Mouse (Mus musculus): ENCODE measurements around the gene Aldoc. TPM values are rescaled to one million over a fixed set of nuclear protein-coding genes. Genes with fewer than 3 reads are reported as not detected.

The Aldoc gene
- polyA plus RNA-seq, 1 experiment: 1.7 TPM

DNA sequence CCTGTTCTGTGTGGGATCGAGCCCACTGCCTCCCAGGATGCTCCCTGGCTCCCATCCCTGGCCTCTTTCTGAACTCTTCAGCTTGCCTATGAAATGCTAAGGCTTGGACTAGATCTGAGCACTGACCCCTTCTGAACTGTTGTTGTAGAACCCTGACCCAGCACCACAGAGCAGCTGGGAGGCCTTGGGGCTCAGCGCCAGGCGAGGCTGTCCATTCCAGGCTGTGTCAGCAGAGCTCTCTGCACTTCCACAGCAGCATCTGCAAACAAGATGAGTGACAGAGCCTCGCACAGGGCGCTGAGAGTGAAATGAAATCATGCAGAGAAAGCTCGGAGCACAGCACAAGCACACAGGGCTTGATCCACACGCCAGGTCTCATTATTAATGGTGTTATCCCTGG, 49.8 kb downstream of the Aldoc start:
- no peak overlapping the region for H3K4me2 ChIP-seq (ENCODE audit: low read depth)
- no peaks in the 10 kb centered on the region for H3K27me3 ChIP-seq (ENCODE audit: control insufficient read depth, insufficient read depth, insufficient read length)
- no peak overlapping the region for H3K4me3 ChIP-seq
- no peaks in the 10 kb centered on the region for H3K36me3 ChIP-seq (ENCODE audit: control insufficient read depth, insufficient read depth)
- TF ChIP-seq CEBPB (IDR thresholded peaks at IDR 0.05; ENCODE audit: insufficient read depth, poor library complexity, severe bottlenecking) (no peak), USF1 (IDR thresholded peaks at IDR 0.05; ENCODE audit: low read depth) (no peak), POLR2A (IDR thresholded peaks at IDR 0.05; ENCODE audit: insufficient read length, low read depth) (no peak), MYOG (IDR thresholded peaks at IDR 0.05; ENCODE audit: control insufficient read depth in 1 of 3, insufficient read depth in 1 of 3, insufficient read length in 2 of 3, low read depth in 2 of 3) (no peak)
- H3ac ChIP-seq (ENCODE audit: control insufficient read depth, insufficient read length): no peak overlapping the region
- H3K79me2 ChIP-seq (ENCODE audit: control insufficient read depth, insufficient read depth): no peaks in the 10 kb centered on the region

GRCm38 (mm10) chr11:78374147-78374546, 51.4 kb downstream of the Aldoc start:
- no peak overlapping the region for H3K4me2 ChIP-seq (ENCODE audit: low read depth)
- TF ChIP-seq TCF3 (IDR thresholded peaks at IDR 0.05; ENCODE audit: insufficient read length, low read depth) (no peak), SRF (IDR thresholded peaks at IDR 0.05; ENCODE audit: control insufficient read depth, insufficient read length, low read depth) (no peak), POLR2AphosphoS2 (IDR thresholded peaks at IDR 0.05; ENCODE audit: insufficient read length, low read depth) (no peak), MYOG (IDR thresholded peaks at IDR 0.05; ENCODE audit: control insufficient read depth in 1 of 3, insufficient read depth in 1 of 3, insufficient read length in 2 of 3, low read depth in 2 of 3) (no peak), MYOD1 (IDR thresholded peaks at IDR 0.05; ENCODE audit: control insufficient read depth in 1 of 3, insufficient read length in 2 of 3, low read depth in 2 of 3) (no peak), E2F4 (IDR thresholded peaks at IDR 0.05; ENCODE audit: insufficient read depth) (no peak), POLR2A (IDR thresholded peaks at IDR 0.05; ENCODE audit: insufficient read length, low read depth) (no peak), TCF12 (IDR thresholded peaks at IDR 0.05; ENCODE audit: insufficient read depth, poor library complexity, severe bottlenecking) (no peak), USF1 (IDR thresholded peaks at IDR 0.05; ENCODE audit: low read depth) (no peak), CEBPB (IDR thresholded peaks at IDR 0.05; ENCODE audit: insufficient read depth, poor library complexity, severe bottlenecking) (no peak), REST (IDR thresholded peaks at IDR 0.05; ENCODE audit: insufficient read depth, insufficient read length) (no peak), MAX (IDR thresholded peaks at IDR 0.05; ENCODE audit: low read depth) (no peak)
- H3ac ChIP-seq (ENCODE audit: control insufficient read depth, insufficient read length): no peak overlapping the region
- no peak overlapping the region for H3K4me3 ChIP-seq
- no peaks in the 10 kb centered on the region for H3K27me3 ChIP-seq (ENCODE audit: control insufficient read depth, insufficient read depth, insufficient read length)
- no peaks in the 10 kb centered on the region for H3K79me2 ChIP-seq (ENCODE audit: control insufficient read depth, insufficient read depth)
- H3K36me3 ChIP-seq (ENCODE audit: control insufficient read depth, insufficient read depth): no peaks in the 10 kb centered on the region

Other genes with a start within 250 kb of the Aldoc start
- gene Eral1, start 242.6 kb upstream of the Aldoc start, polyA plus RNA-seq (2012; fragmentation: generic; extraction: Trizol): 24.6 TPM
- gene Fam222b, start 228.3 kb upstream of the Aldoc start, polyA plus RNA-seq (2012; fragmentation: generic; extraction: Trizol): 16.1 TPM
- gene Traf4, start 157.4 kb upstream of the Aldoc start, polyA plus RNA-seq (2012; fragmentation: generic; extraction: Trizol): 206 TPM
- 9.6 TPM for gene Nek8, start 146.3 kb upstream of the Aldoc start, polyA plus RNA-seq (2012; fragmentation: generic; extraction: Trizol)
- gene Tlcd1, start 146.3 kb upstream of the Aldoc start, polyA plus RNA-seq (2012; fragmentation: generic; extraction: Trizol): 17.4 TPM
- 3,571 TPM for gene Rpl23a, start 139.4 kb upstream of the Aldoc start, polyA plus RNA-seq (2012; fragmentation: generic; extraction: Trizol)
- gene Rab34, start 134.5 kb upstream of the Aldoc start, polyA plus RNA-seq (2012; fragmentation: generic; extraction: Trizol): 88.8 TPM
- 0.14 TPM for gene Proca1, start 129.6 kb upstream of the Aldoc start, polyA plus RNA-seq (2012; fragmentation: generic; extraction: Trizol)
- gene Sdf2, start 77.2 kb upstream of the Aldoc start, polyA plus RNA-seq (2012; fragmentation: generic; extraction: Trizol): 98.6 TPM
- 42.3 TPM for gene Supt6, start 77.0 kb upstream of the Aldoc start, polyA plus RNA-seq (2012; fragmentation: generic; extraction: Trizol)
- 65.8 TPM for gene 2610507B11Rik, start 61.2 kb upstream of the Aldoc start, polyA plus RNA-seq (2012; fragmentation: generic; extraction: Trizol)
- gene BC030499, start 32.1 kb upstream of the Aldoc start, polyA plus RNA-seq (2012; fragmentation: generic; extraction: Trizol): 0.20 TPM
- 19.2 TPM for gene Spag5, start 21.4 kb upstream of the Aldoc start, polyA plus RNA-seq (2012; fragmentation: generic; extraction: Trizol)
- 50.2 TPM for gene Pigs, start 5.4 kb downstream of the Aldoc start, polyA plus RNA-seq (2012; fragmentation: generic; extraction: Trizol)
- gene Unc119, start 20.5 kb downstream of the Aldoc start, polyA plus RNA-seq (2012; fragmentation: generic; extraction: Trizol): 24.8 TPM
- gene Foxn1, start 63.6 kb downstream of the Aldoc start, polyA plus RNA-seq (2012; fragmentation: generic; extraction: Trizol): 0.01 TPM
- 0.01 TPM for gene Slc13a2, start 99.2 kb downstream of the Aldoc start, polyA plus RNA-seq (2012; fragmentation: generic; extraction: Trizol)
- 7.5 TPM for gene Slc46a1, start 142.7 kb downstream of the Aldoc start, polyA plus RNA-seq (2012; fragmentation: generic; extraction: Trizol)
- gene Sarm1, start 174.8 kb downstream of the Aldoc start, polyA plus RNA-seq (2012; fragmentation: generic; extraction: Trizol): 0.17 TPM
- not detected for gene Vtn, start 176.1 kb downstream of the Aldoc start, polyA plus RNA-seq (2012; fragmentation: generic; extraction: Trizol)
- gene Sebox, start 180.5 kb downstream of the Aldoc start, polyA plus RNA-seq (2012; fragmentation: generic; extraction: Trizol): not detected
- gene Tmem199, start 189.2 kb downstream of the Aldoc start, polyA plus RNA-seq (2012; fragmentation: generic; extraction: Trizol): 35.0 TPM
- 103 TPM for gene Poldip2, start 189.2 kb downstream of the Aldoc start, polyA plus RNA-seq (2012; fragmentation: generic; extraction: Trizol)
- gene Tnfaip1, start 213.4 kb downstream of the Aldoc start, polyA plus RNA-seq (2012; fragmentation: generic; extraction: Trizol): 59.3 TPM
- 53.9 TPM for gene Ift20, start 213.4 kb downstream of the Aldoc start, polyA plus RNA-seq (2012; fragmentation: generic; extraction: Trizol)
- 125 TPM for gene Tmem97, start 227.8 kb downstream of the Aldoc start, polyA plus RNA-seq (2012; fragmentation: generic; extraction: Trizol)

Data from myocyte (in vitro differentiated cells).